Mouse (Mus musculus) cerebellum, adult 2 months (tissue): ENCODE results near the gene Rcor1.

Experiments used
- CTCF ChIP-seq: fragments of 200-500 bp; IDR thresholded peaks from 2 replicates; pipeline ENCODE4 v1.5.1; 2011; ENCODE audit warnings: low read depth, mild to moderate bottlenecking, control low read depth, low read length, moderate library complexity, borderline replicate concordance; ENCODE audit not compliant: insufficient read depth
- POLR2A ChIP-seq: fragments of 200-500 bp; IDR thresholded peaks from 2 replicates; pipeline ENCODE4 v1.6.1; 2011; ENCODE audit warnings: low read length, control low read depth, borderline replicate concordance; ENCODE audit not compliant: insufficient read depth

- TF ChIP-seq CTCF (no peak), POLR2A (no peak)
Measured at GRCm38 (mm10) chr12:111159659-111160428, 120.7 kb downstream of the Rcor1 start.
